Mouse (Mus musculus): ENCODE results near the gene Hip1. TPM values are rescaled to one million over a fixed set of nuclear protein-coding genes. Genes with fewer than 3 reads are reported as not detected.
A peak's percentile ranks its signal among the peaks of the same experiment; 100 is the strongest.

Hip1 gene
- polyA plus RNA-seq, 2 experiments, result 45.9 to 47.0 TPM

DNA sequence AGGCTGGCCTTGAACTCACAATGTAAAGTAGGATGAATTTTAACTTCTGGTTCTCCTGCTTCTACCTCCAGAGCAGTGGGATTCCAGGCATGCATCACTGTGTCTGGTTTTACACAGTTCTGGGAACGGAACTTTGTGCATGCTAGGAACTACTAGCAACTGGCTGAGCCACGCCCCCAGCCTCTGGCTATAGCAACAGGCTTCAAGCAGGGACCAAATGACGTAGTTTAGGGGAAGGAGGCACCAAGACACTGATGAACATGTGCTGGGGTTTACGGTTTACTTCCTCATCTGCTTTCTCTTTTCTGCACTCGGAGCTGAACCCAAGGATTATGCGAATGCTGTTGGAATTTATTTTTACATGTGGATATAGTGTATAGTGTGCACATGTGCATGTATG, 72.5 kb downstream of the Hip1 start:
- peak; percentile 31 for DNase-seq (ENCODE audit: low spot score)
- H3K27ac ChIP-seq (replicated peaks; ENCODE audit: low read depth, low read length), result no peak overlapping the region

GRCm38 (mm10) chr5:135471747-135472146, 73.2 kb downstream of the Hip1 start:
- WGBS, result 95% methylated on average over 4 of the region's 4 CpGs
- DNase-seq (ENCODE audit: low spot score) (no peak), ATAC-seq (ENCODE audit: low FRiP score, low read depth) (no peak)
- Histone ChIP-seq H3K27ac (replicated peaks; ENCODE audit: low read depth, low read length) (no peak overlapping the region), H3K9me3 (ENCODE audit: control insufficient read depth, low read length) (no peaks in the 10 kb centered on the region), H3K27me3 (ENCODE audit: control insufficient read depth, insufficient read depth, low read length) (no peaks in the 10 kb centered on the region), H3K36me3 (ENCODE audit: control insufficient read depth, insufficient read depth, low read length) (peaks cover 14% of the 10 kb centered on the region; the same call in 1 of the 2 replicates), H3K4me3 (replicated peaks; ENCODE audit: low read length) (no peak overlapping the region), H3K4me2 (replicated peaks; ENCODE audit: low read depth, low read length, severe bottlenecking) (no peak overlapping the region), H3K4me1 (ENCODE audit: control insufficient read depth, insufficient read depth, low read length) (no peaks in the 10 kb centered on the region), H3K9ac (ENCODE audit: low read depth, low read length, severe bottlenecking) (no peak overlapping the region)
- no peak for TF ChIP-seq POLR2A (IDR thresholded peaks at IDR 0.05; ENCODE audit: borderline replicate concordance, extremely low read depth, insufficient read depth, insufficient read length)

More for the DNA sequence above, 72.5 kb downstream of the Hip1 start:
- Histone ChIP-seq H3K4me2 (replicated peaks; ENCODE audit: low read depth, low read length, severe bottlenecking) (no peak overlapping the region), H3K4me1 (ENCODE audit: control insufficient read depth, insufficient read depth, low read length) (no peaks in the 10 kb centered on the region), H3K9me3 (ENCODE audit: control insufficient read depth, low read length) (no peaks in the 10 kb centered on the region), H3K36me3 (ENCODE audit: control insufficient read depth, insufficient read depth, low read length) (peaks cover 8% of the 10 kb centered on the region; the same call in 1 of the 2 replicates), H3K9ac (ENCODE audit: low read depth, low read length, severe bottlenecking) (no peak overlapping the region), H3K4me3 (replicated peaks; ENCODE audit: low read length) (no peak overlapping the region), H3K27me3 (ENCODE audit: control insufficient read depth, insufficient read depth, low read length) (no peaks in the 10 kb centered on the region)
- WGBS, result 55% methylated on average over 6 of the region's 6 CpGs
- no peak for TF ChIP-seq POLR2A (IDR thresholded peaks at IDR 0.05; ENCODE audit: borderline replicate concordance, extremely low read depth, insufficient read depth, insufficient read length)
- ATAC-seq (ENCODE audit: low FRiP score, low read depth), result no peak

DNA sequence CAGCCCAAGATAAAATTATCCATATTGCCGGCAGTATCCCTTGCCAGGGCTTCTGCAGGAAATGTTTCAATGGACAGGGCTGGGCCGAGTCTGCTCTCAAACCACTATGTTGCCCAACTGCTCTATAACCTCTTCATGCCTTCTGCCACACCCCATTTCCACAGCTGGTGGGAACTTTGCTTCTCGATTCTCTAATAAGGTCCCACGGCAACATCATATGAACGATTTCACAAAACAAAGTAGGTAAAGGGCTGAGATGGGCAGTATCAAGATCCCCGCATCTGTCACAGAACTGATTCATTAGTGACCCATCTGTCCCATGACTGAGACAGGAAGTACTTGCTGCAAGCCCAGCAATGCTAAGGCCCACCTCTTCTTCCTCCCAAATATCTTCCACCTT, 76.6 kb downstream of the Hip1 start:
- Histone ChIP-seq H3K9me3 (ENCODE audit: control insufficient read depth, low read length) (no peaks in the 10 kb centered on the region), H3K9ac (ENCODE audit: low read depth, low read length, severe bottlenecking) (no peak overlapping the region), H3K4me3 (replicated peaks; ENCODE audit: low read length) (no peak overlapping the region), H3K36me3 (ENCODE audit: control insufficient read depth, insufficient read depth, low read length) (peaks cover 10% of the 10 kb centered on the region; the same call in 1 of the 2 replicates), H3K4me2 (replicated peaks; ENCODE audit: low read depth, low read length, severe bottlenecking) (no peak overlapping the region), H3K4me1 (ENCODE audit: control insufficient read depth, insufficient read depth, low read length) (peaks cover 9% of the 10 kb centered on the region; the same call in 1 of the 2 replicates), H3K27ac (replicated peaks; ENCODE audit: low read depth, low read length) (no peak overlapping the region), H3K27me3 (ENCODE audit: control insufficient read depth, insufficient read depth, low read length) (no peaks in the 10 kb centered on the region)
- no peak for TF ChIP-seq POLR2A (IDR thresholded peaks at IDR 0.05; ENCODE audit: borderline replicate concordance, extremely low read depth, insufficient read depth, insufficient read length)
- 96% methylated on average over 6 of the region's 6 CpGs for WGBS
- ATAC-seq (ENCODE audit: low FRiP score, low read depth) (no peak), DNase-seq (ENCODE audit: low spot score) (no peak)

DNA sequence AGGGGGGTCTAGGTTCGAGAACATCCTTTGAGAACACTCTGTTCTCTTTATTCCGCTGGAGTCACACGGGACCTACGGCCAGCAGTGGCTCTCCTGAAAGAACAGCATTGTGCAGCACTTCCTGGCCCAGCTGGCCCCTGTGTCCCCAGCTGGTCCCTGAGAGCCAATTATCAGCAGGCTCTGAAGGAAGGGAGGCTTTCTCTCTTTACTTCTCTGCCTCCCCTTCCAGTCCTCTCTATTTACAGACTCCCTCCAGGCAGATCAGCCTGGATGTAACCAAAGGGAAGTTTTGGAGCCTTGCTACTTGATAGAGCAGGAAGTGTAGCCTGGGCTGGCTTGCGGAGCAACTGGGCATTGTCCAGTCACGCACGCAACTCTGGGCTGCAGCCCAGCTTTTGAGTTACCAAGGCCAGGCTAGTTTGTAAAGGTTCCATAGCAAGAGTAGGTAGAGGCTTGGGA, 79.1 kb downstream of the Hip1 start:
- Histone ChIP-seq H3K9ac (ENCODE audit: low read depth, low read length, severe bottlenecking) (no peak overlapping the region), H3K9me3 (ENCODE audit: control insufficient read depth, low read length) (no peaks in the 10 kb centered on the region), H3K4me1 (ENCODE audit: control insufficient read depth, insufficient read depth, low read length) (peaks cover 9% of the 10 kb centered on the region; the same call in 1 of the 2 replicates), H3K4me3 (replicated peaks; ENCODE audit: low read length) (no peak overlapping the region), H3K27ac (replicated peaks; ENCODE audit: low read depth, low read length) (peak overlapping the region; percentile 56), H3K27me3 (ENCODE audit: control insufficient read depth, insufficient read depth, low read length) (no peaks in the 10 kb centered on the region), H3K36me3 (ENCODE audit: control insufficient read depth, insufficient read depth, low read length) (peaks cover 10% of the 10 kb centered on the region; the same call in 1 of the 2 replicates), H3K4me2 (replicated peaks; ENCODE audit: low read depth, low read length, severe bottlenecking) (no peak overlapping the region)
- ATAC-seq (ENCODE audit: low FRiP score, low read depth) (no peak; the same call in 1 of the 2 replicates), DNase-seq (ENCODE audit: low spot score) (no peak)
- TF ChIP-seq POLR2A (IDR thresholded peaks at IDR 0.05; ENCODE audit: borderline replicate concordance, extremely low read depth, insufficient read depth, insufficient read length), result no peak
- 66% methylated on average over 7 of the region's 7 CpGs for WGBS

GRCm38 (mm10) chr5:135463380-135463779, 81.5 kb downstream of the Hip1 start:
- Histone ChIP-seq H3K27me3 (ENCODE audit: control insufficient read depth, insufficient read depth, low read length) (no peaks in the 10 kb centered on the region), H3K9ac (ENCODE audit: low read depth, low read length, severe bottlenecking) (no peak overlapping the region), H3K27ac (replicated peaks; ENCODE audit: low read depth, low read length) (no peak overlapping the region), H3K36me3 (ENCODE audit: control insufficient read depth, insufficient read depth, low read length) (peaks cover 28% of the 10 kb centered on the region), H3K4me3 (replicated peaks; ENCODE audit: low read length) (no peak overlapping the region), H3K4me1 (ENCODE audit: control insufficient read depth, insufficient read depth, low read length) (peaks cover 9% of the 10 kb centered on the region; the same call in 1 of the 2 replicates), H3K4me2 (replicated peaks; ENCODE audit: low read depth, low read length, severe bottlenecking) (no peak overlapping the region), H3K9me3 (ENCODE audit: control insufficient read depth, low read length) (no peaks in the 10 kb centered on the region)
- 75% methylated on average over 8 of the region's 8 CpGs for WGBS
- ATAC-seq (ENCODE audit: low FRiP score, low read depth), result no peak; the same call in 1 of the 2 replicates
- TF ChIP-seq POLR2A (IDR thresholded peaks at IDR 0.05; ENCODE audit: borderline replicate concordance, extremely low read depth, insufficient read depth, insufficient read length), result no peak
- DNase-seq (ENCODE audit: low spot score), result no peak

All from limb, embryonic 14.5 days (tissue).